Mouse (Mus musculus) kidney, adult 2 months (tissue): ENCODE measurements around the gene Fyttd1.

Experiments used
- CTCF ChIP-seq: fragments of 200-500 bp; conservative IDR thresholded peaks from 2 replicates; pipeline ENCODE4 v1.5.1; 2011; ENCODE audit warnings: low read depth, mild to moderate bottlenecking, control low read depth, low read length, moderate library complexity, mixed read lengths; ENCODE audit not compliant: insufficient read depth, insufficient read length
- POLR2A ChIP-seq: fragments of 200-500 bp; IDR thresholded peaks from one replicate; pipeline ENCODE4 v1.6.1; 2011; ENCODE audit warnings: low read depth, low read length, control low read depth

GRCm38 (mm10) chr16:32870231-32870630 lies 7.1 kb upstream of the Fyttd1 start:
- TF ChIP-seq POLR2A (no peak), CTCF (no peak)
